Mouse (Mus musculus) brain, embryonic 14.5 days (tissue): ENCODE results near the gene Gria2.

Experiments
- CTCF ChIP-seq: fragments of 200-500 bp; IDR thresholded peaks from 2 replicates; pipeline ENCODE4 v1.5.1; 2012; ENCODE audit warnings: inconsistent platforms, mild to moderate bottlenecking, moderate library complexity, borderline replicate concordance; ENCODE audit not compliant: insufficient read depth, insufficient read length; ENCODE audit errors: extremely low read depth
- POLR2A ChIP-seq: fragments of 200-500 bp; IDR thresholded peaks from 2 replicates; pipeline ENCODE4 v1.6.1; 2012; ENCODE audit warnings: mild to moderate bottlenecking, inconsistent platforms, borderline replicate concordance; ENCODE audit not compliant: poor library complexity, insufficient read depth, insufficient read length, severe bottlenecking; ENCODE audit errors: extremely low read depth

- no peak for TF ChIP-seq CTCF
- no peak for TF ChIP-seq POLR2A
These were observed 137.5 kb downstream of the Gria2 start for GRCm38 (mm10) chr3:80665105-80665504.
